Mouse (Mus musculus) cerebellum, adult (tissue): Measurements from ENCODE around the gene Gm7995.
"Not testable (repeated sequence)": the region's sequence is repeated elsewhere in the genome, so short reads cannot be mapped to it uniquely, and the experiment has no call there.

Experiments used
- ATAC-seq: cut with Nextera tagmentation; 2 replicates; pipeline ENCODE4 v1.9.2; 2017; ENCODE audit warnings: mild to moderate bottlenecking, moderate library complexity, mixed read lengths; ENCODE audit not compliant: insufficient number of reproducible peaks, low FRiP score, low TSS enrichment

Gm7995 gene

DNA sequence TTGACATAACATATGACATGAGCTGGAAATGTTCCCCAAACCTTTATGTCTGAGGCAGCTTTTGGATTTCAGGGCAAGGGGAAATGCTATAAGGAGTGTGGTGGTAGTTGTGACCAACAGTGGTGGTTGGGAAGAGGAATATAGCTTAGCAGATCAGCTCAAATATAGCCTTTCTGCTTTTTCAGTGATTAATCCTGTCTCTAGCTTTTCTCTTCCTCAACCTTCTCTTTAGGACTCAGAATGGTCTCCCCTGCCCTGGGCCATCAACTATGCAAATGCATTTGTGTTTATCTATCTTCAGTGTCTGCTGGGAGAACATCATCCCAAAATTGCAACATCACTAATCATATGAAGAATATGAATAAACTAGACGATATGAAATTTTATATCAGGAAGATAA, at the start of gene Gm7995:
Gene Gm7995 (plus strand): TSS at position 301 of the 400 bp plus-strand sequence.
- ATAC-seq: not testable (repeated sequence)

GRCm38 (mm10) chr14:42297258-42297657, 12.8 kb upstream of the Gm7995 start, which contains the start of gene Gm9611:
Gm9611 (minus strand) TSS chr14:42297358.
- not testable (repeated sequence) for ATAC-seq
